Mouse (Mus musculus) liver, adult 2 months (tissue): ENCODE data around the gene Yipf4.

Experiments used
- CTCF ChIP-seq: fragments of 200-500 bp; IDR thresholded peaks from 2 replicates; pipeline ENCODE4 v1.5.1; 2011; ENCODE audit warnings: low read depth, low read length, control low read depth
- POLR2A ChIP-seq: fragments of 200-500 bp; IDR thresholded peaks from 2 replicates; pipeline ENCODE4 v1.6.1; 2011; ENCODE audit warnings: low read length, control low read depth; ENCODE audit not compliant: insufficient read depth; ENCODE audit errors: extremely low read depth

- TF ChIP-seq CTCF (no peak), POLR2A (no peak)
Measured at GRCm38 (mm10) chr17:74526806-74527653, 37.7 kb downstream of the Yipf4 start.
